Mouse (Mus musculus) myocyte (in vitro differentiated cells): ENCODE results near the gene Slc7a8. TPM values are rescaled to one million over a fixed set of nuclear protein-coding genes. Genes with fewer than 3 reads are reported as not detected.

Experiments
- H3K27me3 ChIP-seq: one replicate; pipeline ENCODE4 v1.6.1; 2011; ENCODE audit not compliant: control insufficient read depth, insufficient read depth, insufficient read length
- H3K36me3 ChIP-seq: one replicate; pipeline ENCODE4 v1.6.1; 2011; ENCODE audit not compliant: control insufficient read depth, insufficient read depth
- H3K4me2 ChIP-seq: one replicate; pipeline ENCODE4 v1.6.1; 2011; ENCODE audit warnings: low read depth, control low read depth
- H3K4me3 ChIP-seq: one replicate; pipeline ENCODE4 v1.5.1; 2011; ENCODE audit warnings: mild to moderate bottlenecking, control low read depth, moderate library complexity
- H3K79me2 ChIP-seq: one replicate; pipeline ENCODE4 v1.6.1; 2011; ENCODE audit not compliant: control insufficient read depth, insufficient read depth
- H3ac ChIP-seq: one replicate; pipeline ENCODE4 v1.6.1; 2011; ENCODE audit not compliant: control insufficient read depth, insufficient read length
- CEBPB ChIP-seq: IDR thresholded peaks from 2 replicates; pipeline ENCODE4 v1.6.1; 2011; ENCODE audit warnings: mild to moderate bottlenecking, moderate library complexity; ENCODE audit not compliant: poor library complexity, insufficient read depth, severe bottlenecking
- E2F4 ChIP-seq: IDR thresholded peaks from one replicate; pipeline ENCODE4 v1.6.1; 2011; ENCODE audit warnings: mild to moderate bottlenecking, control low read depth, moderate library complexity; ENCODE audit not compliant: insufficient read depth
- MAX ChIP-seq: IDR thresholded peaks from one replicate; pipeline ENCODE4 v1.6.1; 2011; ENCODE audit warnings: low read depth, mild to moderate bottlenecking, control low read depth
- MYOD1 ChIP-seq, 3 experiments: IDR thresholded peaks; one replicate each; pipeline ENCODE4 v1.6.1; 2011; ENCODE audit warnings: control low read depth in 2 of 3, low read depth in 2 of 3, mild to moderate bottlenecking in 2 of 3, moderate library complexity in 1 of 3; ENCODE audit not compliant: insufficient read length in 2 of 3, control insufficient read depth in 1 of 3
- MYOG ChIP-seq, 3 experiments: IDR thresholded peaks; one replicate each; pipeline ENCODE4 v1.6.1; 2011; ENCODE audit warnings: control low read depth in 2 of 3, low read depth in 2 of 3, mild to moderate bottlenecking in 2 of 3; ENCODE audit not compliant: insufficient read length in 2 of 3, control insufficient read depth in 1 of 3, insufficient read depth in 1 of 3
- POLR2A ChIP-seq: IDR thresholded peaks from one replicate; pipeline ENCODE4 v1.6.1; 2011; ENCODE audit warnings: low read depth, mild to moderate bottlenecking, control low read depth, moderate library complexity; ENCODE audit not compliant: insufficient read length
- POLR2AphosphoS2 ChIP-seq: IDR thresholded peaks from one replicate; pipeline ENCODE4 v1.6.1; 2011; ENCODE audit warnings: low read depth, control low read depth; ENCODE audit not compliant: insufficient read length
- REST ChIP-seq: IDR thresholded peaks from one replicate; pipeline ENCODE4 v1.6.1; 2011; ENCODE audit warnings: mild to moderate bottlenecking, control low read depth, moderate library complexity; ENCODE audit not compliant: insufficient read depth, insufficient read length
- SRF ChIP-seq: IDR thresholded peaks from one replicate; pipeline ENCODE4 v1.6.1; 2011; ENCODE audit warnings: low read depth; ENCODE audit not compliant: control insufficient read depth, insufficient read length
- TCF12 ChIP-seq: IDR thresholded peaks from one replicate; pipeline ENCODE4 v1.6.1; 2011; ENCODE audit warnings: mild to moderate bottlenecking, control low read depth; ENCODE audit not compliant: poor library complexity, insufficient read depth, severe bottlenecking
- TCF3 ChIP-seq: IDR thresholded peaks from one replicate; pipeline ENCODE4 v1.6.1; 2011; ENCODE audit warnings: low read depth, control low read depth; ENCODE audit not compliant: insufficient read length
- USF1 ChIP-seq: IDR thresholded peaks from one replicate; pipeline ENCODE4 v1.6.1; 2011; ENCODE audit warnings: low read depth, mild to moderate bottlenecking, control low read depth, moderate library complexity
- polyA plus RNA-seq: library from polyadenylated mRNA; unstranded; fragments of >200 nt; fragmentation: generic; extraction: Trizol; gene quantifications from one replicate; pipeline ENCODE4 v1.2.1, GENCODE M21; 2012; ENCODE audit warnings: missing spikeins

Gene Slc7a8
- polyA plus RNA-seq, 1 experiment: not detected

DNA sequence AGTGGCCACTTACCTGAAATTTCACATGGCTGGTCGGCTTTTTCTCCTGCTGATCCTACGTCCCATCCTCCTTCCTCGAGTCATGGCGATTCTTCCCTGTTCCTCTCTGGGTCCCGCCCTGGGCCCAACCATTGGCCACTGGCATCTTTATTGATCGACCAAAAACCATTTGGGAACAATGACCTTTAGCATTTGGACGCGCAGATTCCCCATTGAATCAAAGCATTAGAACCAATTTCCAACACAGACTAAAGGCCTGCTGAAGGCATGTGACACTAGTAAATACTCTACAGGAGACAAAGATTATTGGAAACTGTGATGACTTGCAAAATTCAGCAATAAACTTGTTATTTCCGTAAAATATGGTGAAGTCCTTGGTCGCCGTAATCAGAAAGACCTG is 61.7 kb downstream of the Slc7a8 start:
- no peak overlapping the region for H3K4me2 ChIP-seq
- H3K79me2 ChIP-seq: no peaks in the 10 kb centered on the region
- TF ChIP-seq REST (no peak), USF1 (no peak), POLR2AphosphoS2 (no peak), SRF (no peak), TCF12 (no peak), E2F4 (no peak)
- no peak overlapping the region for H3K4me3 ChIP-seq
- no peaks in the 10 kb centered on the region for H3K36me3 ChIP-seq
- peaks cover 33% of the 10 kb centered on the region for H3K27me3 ChIP-seq
- no peak overlapping the region for H3ac ChIP-seq

DNA sequence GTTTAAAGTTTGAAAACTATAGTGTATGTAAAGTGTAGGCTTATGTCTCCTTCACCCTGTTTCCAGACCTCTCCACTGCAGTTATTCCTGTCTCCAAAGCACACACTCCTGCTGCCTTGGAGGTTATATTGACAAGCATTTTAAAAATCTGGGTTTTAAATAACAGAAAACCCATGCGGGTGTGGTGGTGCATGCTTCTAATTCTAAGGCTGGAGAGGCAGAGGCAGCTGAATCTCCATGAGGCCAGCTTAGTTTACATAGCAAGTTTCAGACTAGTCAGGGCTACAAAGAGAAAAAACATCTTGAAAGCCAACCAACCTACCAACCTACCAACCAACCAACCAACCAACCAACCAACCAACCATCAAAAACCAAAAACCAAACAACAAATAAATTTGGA is 66.3 kb downstream of the Slc7a8 start:
- Histone ChIP-seq H3ac (no peak overlapping the region), H3K27me3 (peaks cover 22% of the 10 kb centered on the region), H3K4me2 (peak overlapping the region; percentile 64), H3K79me2 (no peaks in the 10 kb centered on the region), H3K4me3 (no peak overlapping the region), H3K36me3 (no peaks in the 10 kb centered on the region)
- TF ChIP-seq MAX (no peak), MYOD1 (IDR thresholded peaks at IDR 0.05; ENCODE audit: control insufficient read depth in 1 of 3, insufficient read length in 2 of 3, low read depth in 2 of 3) (peak; percentile 16 to 80 (median 62))

DNA sequence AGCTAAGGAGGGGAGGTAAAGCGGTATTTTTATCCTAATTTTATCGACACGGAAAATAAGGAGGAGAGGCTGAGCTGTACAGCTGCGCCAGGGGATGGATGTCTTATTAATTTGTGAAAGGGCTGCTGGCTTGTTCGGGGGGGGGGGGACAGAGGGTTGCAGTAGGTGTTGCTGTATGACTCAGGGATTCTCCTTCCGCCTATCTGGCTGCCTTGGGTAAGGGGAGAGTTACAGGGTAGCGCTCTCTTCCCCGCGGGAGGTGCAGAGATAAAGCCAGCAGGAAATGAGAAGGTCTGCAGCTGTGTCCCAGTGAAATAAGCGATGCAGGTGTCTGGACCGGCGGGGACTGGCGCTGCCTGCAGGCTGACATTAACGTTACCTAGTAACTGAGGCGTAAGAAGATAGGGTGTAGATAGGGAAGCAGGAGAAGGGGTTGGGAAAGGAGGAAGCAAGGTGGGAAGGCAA is 67.1 kb downstream of the Slc7a8 start:
- TF ChIP-seq MYOD1 (IDR thresholded peaks at IDR 0.05; ENCODE audit: control insufficient read depth in 1 of 3, insufficient read length in 2 of 3, low read depth in 2 of 3): no peak
- no peak for TF ChIP-seq POLR2A
- TF ChIP-seq CEBPB: no peak
- no peak overlapping the region for H3K4me3 ChIP-seq
- H3K27me3 ChIP-seq: peaks cover 29% of the 10 kb centered on the region
- no peaks in the 10 kb centered on the region for H3K36me3 ChIP-seq
- H3K4me2 ChIP-seq: peak overlapping the region; percentile 64
- H3K79me2 ChIP-seq: no peaks in the 10 kb centered on the region
- no peak overlapping the region for H3ac ChIP-seq

DNA sequence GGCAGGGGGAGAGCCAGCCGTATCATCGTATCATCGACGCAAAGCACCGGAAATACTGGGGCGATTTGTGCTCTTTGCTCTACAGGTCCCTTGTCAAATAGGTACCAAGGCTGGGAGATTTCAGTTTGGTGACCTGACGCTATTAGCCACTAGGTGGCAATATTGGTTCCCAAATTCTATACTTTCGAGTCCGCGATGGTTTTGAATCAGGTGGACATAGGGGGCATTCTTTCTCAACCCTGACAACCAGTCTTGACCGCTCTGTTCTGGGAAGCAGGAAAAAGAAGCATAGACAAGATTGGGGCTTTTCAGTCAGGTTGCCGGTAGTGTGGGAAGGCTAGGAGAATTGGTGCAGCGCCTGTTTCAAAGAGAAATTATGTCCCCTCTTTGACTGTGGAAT is 67.6 kb downstream of the Slc7a8 start:
- Histone ChIP-seq H3K36me3 (no peaks in the 10 kb centered on the region), H3K4me2 (peak overlapping the region; percentile 64), H3K4me3 (no peak overlapping the region), H3ac (no peak overlapping the region), H3K79me2 (no peaks in the 10 kb centered on the region), H3K27me3 (peaks cover 32% of the 10 kb centered on the region)
- no peak for TF ChIP-seq TCF12
- no peak for TF ChIP-seq MYOG (IDR thresholded peaks at IDR 0.05; ENCODE audit: control insufficient read depth in 1 of 3, insufficient read depth in 1 of 3, insufficient read length in 2 of 3, low read depth in 2 of 3)
- no peak for TF ChIP-seq MAX
- no peak for TF ChIP-seq POLR2A
- TF ChIP-seq E2F4: no peak
- TF ChIP-seq SRF: no peak
- TF ChIP-seq REST: no peak

DNA sequence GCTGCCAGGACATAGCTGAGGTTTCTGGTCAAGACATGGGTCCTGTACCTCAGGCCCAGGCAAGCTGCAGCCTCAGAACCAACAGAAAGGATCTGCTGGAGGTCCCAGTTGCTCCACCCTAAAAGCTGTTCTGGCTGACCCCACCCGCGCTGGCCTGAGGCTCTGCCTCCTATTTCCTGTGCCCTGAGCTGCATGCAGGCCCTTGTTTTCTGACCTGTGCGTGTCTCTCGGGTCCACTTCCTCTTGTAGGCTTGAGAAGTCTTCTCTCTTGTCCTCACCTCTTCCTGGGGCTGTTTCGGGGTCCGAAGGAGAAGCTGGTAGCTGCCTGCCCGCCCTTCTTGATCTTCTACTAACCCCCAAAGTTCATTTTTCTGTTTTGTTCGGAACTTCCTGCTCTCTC is 68.9 kb downstream of the Slc7a8 start:
- no peak overlapping the region for H3K4me2 ChIP-seq
- peaks cover 43% of the 10 kb centered on the region for H3K27me3 ChIP-seq
- no peak overlapping the region for H3ac ChIP-seq
- TF ChIP-seq MAX (no peak), REST (no peak), USF1 (no peak), MYOG (IDR thresholded peaks at IDR 0.05; ENCODE audit: control insufficient read depth in 1 of 3, insufficient read depth in 1 of 3, insufficient read length in 2 of 3, low read depth in 2 of 3) (no peak), TCF3 (no peak), SRF (no peak)
- H3K4me3 ChIP-seq: no peak overlapping the region
- H3K79me2 ChIP-seq: no peaks in the 10 kb centered on the region
- no peaks in the 10 kb centered on the region for H3K36me3 ChIP-seq

DNA sequence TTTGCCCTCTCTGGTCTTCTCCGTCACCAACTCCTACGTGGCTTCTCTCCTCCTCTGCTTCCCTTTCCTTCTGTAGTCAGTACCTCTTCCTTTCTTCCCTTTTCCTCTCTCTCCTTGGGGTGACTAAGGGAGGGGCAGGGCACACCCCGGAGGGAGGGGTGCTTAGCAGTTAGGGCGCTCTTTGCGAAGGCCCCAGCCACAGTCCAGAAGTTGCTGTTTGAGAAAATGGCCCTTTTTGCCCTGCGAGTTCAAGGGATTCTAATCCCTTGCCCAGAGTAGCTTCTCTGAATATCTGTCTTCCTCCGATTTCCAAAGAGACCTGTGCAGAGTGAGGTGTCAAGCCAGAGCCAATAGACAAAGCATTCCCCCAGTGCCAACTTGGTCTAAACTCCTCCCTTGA is 69.7 kb downstream of the Slc7a8 start, which contains the start of gene Cebpe:
Gene Cebpe, minus strand, starts transcription at position 101 of the 400 bp plus-strand sequence.
- peaks cover 49% of the 10 kb centered on the region for H3K27me3 ChIP-seq
- H3K79me2 ChIP-seq: no peaks in the 10 kb centered on the region
- TF ChIP-seq E2F4 (no peak), REST (no peak), MYOG (IDR thresholded peaks at IDR 0.05; ENCODE audit: control insufficient read depth in 1 of 3, insufficient read depth in 1 of 3, insufficient read length in 2 of 3, low read depth in 2 of 3) (no peak), CEBPB (no peak), POLR2AphosphoS2 (no peak), TCF3 (no peak), SRF (no peak), TCF12 (no peak), POLR2A (no peak), USF1 (no peak), MAX (no peak), MYOD1 (IDR thresholded peaks at IDR 0.05; ENCODE audit: control insufficient read depth in 1 of 3, insufficient read length in 2 of 3, low read depth in 2 of 3) (no peak)
- H3K36me3 ChIP-seq: no peaks in the 10 kb centered on the region
- no peak within 1 kb of the TSS for H3K4me2 ChIP-seq
- H3ac ChIP-seq: no peak within 1 kb of the TSS
- H3K4me3 ChIP-seq: no peak within 1 kb of the TSS
